Mouse (Mus musculus): ENCODE results near the gene Gmfb. TPM values are rescaled to one million over a fixed set of nuclear protein-coding genes. Genes with fewer than 3 reads are reported as not detected.
A peak's percentile ranks its signal among the peaks of the same experiment; 100 is the strongest.

Gene Gmfb
- polyA plus RNA-seq, 1 experiment: 87.9 TPM

DNA sequence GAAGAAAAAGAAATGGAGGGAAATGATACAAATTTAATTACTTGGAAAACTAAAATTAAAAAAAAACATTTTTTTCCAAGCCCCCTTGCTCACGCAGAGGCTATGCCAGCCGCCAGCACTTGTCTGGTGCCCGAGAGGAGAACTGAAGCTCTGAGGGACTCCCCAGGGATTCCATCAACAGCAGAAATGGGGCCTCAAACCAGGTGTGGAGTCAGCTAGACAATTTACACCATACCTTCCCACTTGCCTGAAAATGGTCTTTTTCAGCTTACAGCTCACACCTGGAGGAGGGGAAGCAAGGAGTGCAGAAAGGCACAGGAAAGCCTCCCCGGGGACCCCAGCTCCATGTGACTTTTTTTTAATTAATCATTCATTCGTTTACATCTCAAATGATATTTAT lies 36.8 kb downstream of the Gmfb start:
- TF ChIP-seq POLR2A (IDR thresholded peaks at IDR 0.05; ENCODE audit: low read depth, low read length) (no peak), CTCF (IDR thresholded peaks at IDR 0.05; ENCODE audit: borderline replicate concordance, insufficient read depth, low read length) (no peak)
- Histone ChIP-seq H3K4me3 (ENCODE audit: insufficient read depth, low read length) (no peak overlapping the region), H3K27ac (ENCODE audit: insufficient read depth, low read length) (no peak overlapping the region), H3K4me1 (ENCODE audit: control insufficient read depth, insufficient read depth, low read length) (peaks cover 2% of the 10 kb centered on the region; the same call in 1 of the 2 replicates)

- no peak overlapping the region for H3K4me3 ChIP-seq (ENCODE audit: insufficient read depth, low read length)
- no peak overlapping the region for H3K27ac ChIP-seq (ENCODE audit: insufficient read depth, low read length)
- peaks cover 2% of the 10 kb centered on the region; the same call in 1 of the 2 replicates for H3K4me1 ChIP-seq (ENCODE audit: control insufficient read depth, insufficient read depth, low read length)
- TF ChIP-seq POLR2A (IDR thresholded peaks at IDR 0.05; ENCODE audit: low read depth, low read length) (no peak), CTCF (IDR thresholded peaks at IDR 0.05; ENCODE audit: borderline replicate concordance, insufficient read depth, low read length) (no peak)
Measured at GRCm38 (mm10) chr14:46783327-46783926, 38.6 kb downstream of the Gmfb start.

GRCm38 (mm10) chr14:46782187-46782828 lies 39.7 kb downstream of the Gmfb start:
- no peak overlapping the region for H3K4me3 ChIP-seq (ENCODE audit: insufficient read depth, low read length)
- no peak for TF ChIP-seq POLR2A (IDR thresholded peaks at IDR 0.05; ENCODE audit: low read depth, low read length)
- no peak for TF ChIP-seq CTCF (IDR thresholded peaks at IDR 0.05; ENCODE audit: borderline replicate concordance, insufficient read depth, low read length)
- H3K27ac ChIP-seq (ENCODE audit: insufficient read depth, low read length): no peak overlapping the region
- H3K4me1 ChIP-seq (ENCODE audit: control insufficient read depth, insufficient read depth, low read length): peaks cover 2% of the 10 kb centered on the region; the same call in 1 of the 2 replicates

GRCm38 (mm10) chr14:46781086-46781485 lies 41.0 kb downstream of the Gmfb start:
- no peak overlapping the region for H3K4me3 ChIP-seq (ENCODE audit: insufficient read depth, low read length)
- H3K4me1 ChIP-seq (ENCODE audit: control insufficient read depth, insufficient read depth, low read length): peaks cover 1% of the 10 kb centered on the region; the same call in 1 of the 2 replicates
- TF ChIP-seq POLR2A (IDR thresholded peaks at IDR 0.05; ENCODE audit: low read depth, low read length): no peak
- no peak overlapping the region for H3K27ac ChIP-seq (ENCODE audit: insufficient read depth, low read length)

DNA sequence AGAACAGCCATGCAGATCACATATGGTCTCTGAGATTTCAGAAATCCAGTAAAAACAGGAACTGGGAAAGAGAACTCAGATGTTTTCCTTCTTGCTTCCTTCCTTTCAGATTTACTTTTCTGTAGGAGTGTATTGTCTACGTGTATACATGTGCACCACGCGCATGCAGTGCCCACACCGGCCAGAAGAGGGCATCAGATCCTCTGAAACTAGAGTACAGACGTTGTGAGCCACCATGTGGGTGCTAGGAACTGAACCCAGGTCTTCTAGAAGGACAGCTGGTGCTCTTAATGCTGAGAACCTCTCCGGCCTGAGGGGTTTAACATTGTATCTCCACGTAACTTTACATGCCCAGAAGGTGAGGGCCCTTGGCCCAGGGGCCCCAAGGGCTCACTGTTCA lies 42.8 kb downstream of the Gmfb start:
- TF ChIP-seq POLR2A (IDR thresholded peaks at IDR 0.05; ENCODE audit: low read depth, low read length): no peak
- TF ChIP-seq CTCF (IDR thresholded peaks at IDR 0.05; ENCODE audit: borderline replicate concordance, insufficient read depth, low read length): peak; percentile 39; the same call in 1 of the 2 replicates
- H3K27ac ChIP-seq (ENCODE audit: insufficient read depth, low read length): no peak overlapping the region
- no peaks in the 10 kb centered on the region for H3K4me1 ChIP-seq (ENCODE audit: control insufficient read depth, insufficient read depth, low read length)
- H3K4me3 ChIP-seq (ENCODE audit: insufficient read depth, low read length): no peak overlapping the region

GRCm38 (mm10) chr14:46778756-46779155 lies 43.3 kb downstream of the Gmfb start:
- Histone ChIP-seq H3K4me3 (ENCODE audit: insufficient read depth, low read length) (no peak overlapping the region), H3K27ac (ENCODE audit: insufficient read depth, low read length) (no peak overlapping the region), H3K4me1 (ENCODE audit: control insufficient read depth, insufficient read depth, low read length) (no peaks in the 10 kb centered on the region)
- TF ChIP-seq POLR2A (IDR thresholded peaks at IDR 0.05; ENCODE audit: low read depth, low read length) (no peak), CTCF (IDR thresholded peaks at IDR 0.05; ENCODE audit: borderline replicate concordance, insufficient read depth, low read length) (no peak)

GRCm38 (mm10) chr14:46770036-46770435 lies 52.0 kb downstream of the Gmfb start:
- Histone ChIP-seq H3K4me1 (ENCODE audit: control insufficient read depth, insufficient read depth, low read length) (no peaks in the 10 kb centered on the region; the same call in 1 of the 2 replicates), H3K4me3 (ENCODE audit: insufficient read depth, low read length) (no peak overlapping the region), H3K27ac (ENCODE audit: insufficient read depth, low read length) (no peak overlapping the region)
- TF ChIP-seq CTCF (IDR thresholded peaks at IDR 0.05; ENCODE audit: borderline replicate concordance, insufficient read depth, low read length): no peak
- no peak for TF ChIP-seq POLR2A (IDR thresholded peaks at IDR 0.05; ENCODE audit: low read depth, low read length)

DNA sequence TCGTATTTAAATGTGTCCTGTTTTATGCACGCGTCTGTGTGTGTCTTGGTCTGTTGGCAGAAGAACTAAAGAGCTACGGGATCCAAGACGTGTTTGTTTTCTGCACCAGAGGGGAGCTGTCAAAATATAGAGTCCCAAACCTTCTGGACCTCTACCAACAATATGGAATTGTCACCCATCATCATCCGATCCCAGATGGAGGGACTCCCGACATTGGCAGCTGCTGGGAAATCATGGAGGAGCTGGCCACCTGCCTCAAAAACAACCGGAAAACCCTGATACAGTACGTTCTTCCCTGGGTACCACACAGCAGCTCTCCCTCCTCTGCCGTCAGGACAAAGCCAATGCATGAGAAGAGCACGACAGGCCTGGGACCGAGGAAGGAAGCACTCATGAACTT lies 54.9 kb downstream of the Gmfb start:
- no peaks in the 10 kb centered on the region; the same call in 1 of the 2 replicates for H3K4me1 ChIP-seq (ENCODE audit: control insufficient read depth, insufficient read depth, low read length)
- TF ChIP-seq CTCF (IDR thresholded peaks at IDR 0.05; ENCODE audit: borderline replicate concordance, insufficient read depth, low read length): no peak
- H3K4me3 ChIP-seq (ENCODE audit: insufficient read depth, low read length): no peak overlapping the region
- no peak overlapping the region for H3K27ac ChIP-seq (ENCODE audit: insufficient read depth, low read length)

DNA sequence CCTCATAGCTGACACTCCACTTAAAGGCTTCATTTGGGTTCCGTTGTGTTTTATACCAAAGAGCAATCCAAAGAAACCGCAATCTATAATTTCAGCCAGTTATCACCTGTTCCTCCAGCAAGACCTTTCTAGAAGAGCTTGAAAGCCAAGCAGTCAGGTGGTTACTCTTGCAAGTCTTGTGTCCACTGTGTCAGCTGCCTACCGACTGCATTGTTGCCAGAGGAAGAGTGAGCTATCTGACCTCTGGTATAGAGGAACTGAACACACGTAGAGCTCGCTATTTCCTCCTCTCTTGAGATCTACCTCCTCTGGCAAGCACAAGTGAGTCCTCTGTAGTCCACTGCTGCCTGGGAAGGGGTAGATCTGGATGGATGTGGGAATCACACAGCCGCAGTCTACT lies 60.9 kb downstream of the Gmfb start:
- Histone ChIP-seq H3K27ac (ENCODE audit: insufficient read depth, low read length) (no peak overlapping the region), H3K4me1 (ENCODE audit: control insufficient read depth, insufficient read depth, low read length) (peaks cover 2% of the 10 kb centered on the region; the same call in 1 of the 2 replicates), H3K4me3 (ENCODE audit: insufficient read depth, low read length) (peak overlapping the region; percentile 63)
- no peak for TF ChIP-seq POLR2A (IDR thresholded peaks at IDR 0.05; ENCODE audit: low read depth, low read length)

DNA sequence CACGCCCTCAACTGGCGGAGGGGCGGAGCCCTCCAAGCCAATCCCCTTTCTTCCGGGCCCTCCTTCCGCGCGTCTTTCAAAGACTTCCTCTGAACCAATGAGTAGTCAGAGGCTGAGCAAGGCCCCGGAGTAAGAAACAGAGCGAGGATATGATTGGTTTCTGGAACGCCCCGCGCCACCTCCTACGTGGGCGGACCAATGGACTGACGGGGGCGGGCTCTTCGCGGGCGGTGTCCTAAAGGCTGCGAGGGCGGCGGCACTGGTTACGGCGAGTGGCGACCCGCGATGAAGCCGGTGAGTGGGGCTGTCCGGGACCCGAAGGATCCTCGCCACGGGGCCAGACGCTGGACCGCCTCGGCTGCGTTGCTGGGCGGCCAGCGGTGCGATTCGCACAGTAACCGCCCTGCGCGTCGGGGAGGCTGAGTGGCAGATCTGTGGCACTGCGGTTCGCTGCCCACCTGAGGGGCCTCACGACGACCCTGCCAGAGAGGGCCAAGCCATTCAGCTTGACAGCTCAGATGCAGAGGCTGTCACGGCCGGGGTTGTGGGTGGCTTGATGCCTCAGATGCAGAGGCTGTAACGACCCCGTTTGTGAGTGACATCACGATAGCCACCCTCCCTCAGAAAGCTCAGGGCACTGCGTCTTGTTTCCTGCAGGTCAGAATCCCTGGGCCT lies 61.5 kb downstream of the Gmfb start, which contains the start of gene Cdkn3:
Cdkn3 (plus strand) TSS at position 187 of the 675 bp plus-strand sequence.
- peaks cover 2% of the 10 kb centered on the region; the same call in 1 of the 2 replicates for H3K4me1 ChIP-seq (ENCODE audit: control insufficient read depth, insufficient read depth, low read length)
- peak within 1 kb of the TSS; percentile 63 for H3K4me3 ChIP-seq (ENCODE audit: insufficient read depth, low read length)
- TF ChIP-seq POLR2A (IDR thresholded peaks at IDR 0.05; ENCODE audit: low read depth, low read length) (peak; percentile 54), CTCF (IDR thresholded peaks at IDR 0.05; ENCODE audit: borderline replicate concordance, insufficient read depth, low read length) (no peak)
- no peak within 1 kb of the TSS for H3K27ac ChIP-seq (ENCODE audit: insufficient read depth, low read length)
